Mouse (Mus musculus) hindbrain, embryonic 16.5 days (tissue): ENCODE measurements around the gene Abcb7. TPM values are rescaled to one million over a fixed set of nuclear protein-coding genes. Genes with fewer than 3 reads are reported as not detected.

Experiments used
- polyA plus RNA-seq: library from polyadenylated mRNA; unstranded; fragments of >200 nt; fragmentation: Nextera tagmentation; extraction: Ambion mirVana; gene quantifications from 2 replicates; pipeline ENCODE4 v1.2.1, GENCODE M21; 2015

Gene Abcb7
- polyA plus RNA-seq, 1 experiment from 2014 or later: 5.4 TPM

Other genes starting within 250 kb of the Abcb7 start
- gene Nexmif, start 212.7 kb downstream of the Abcb7 start, polyA plus RNA-seq: 12.7 and 13.7 TPM in 2 replicates
- 1.9 and 2.0 TPM in 2 replicates for gene Uprt, start 69.0 kb upstream of the Abcb7 start, polyA plus RNA-seq